Mouse (Mus musculus) spleen, adult 2 months (tissue): ENCODE data around the gene Zkscan3.

ENCODE experiments used
- CTCF ChIP-seq: fragments of 200-500 bp; IDR thresholded peaks from 2 replicates; pipeline ENCODE4 v1.5.1; 2011; ENCODE audit warnings: mild to moderate bottlenecking, inconsistent platforms; ENCODE audit not compliant: insufficient read depth, insufficient read length, insufficient replicate concordance; ENCODE audit errors: extremely low read depth
- POLR2A ChIP-seq: fragments of 200-500 bp; IDR thresholded peaks from 2 replicates; pipeline ENCODE4 v1.6.1; 2011; ENCODE audit warnings: low read depth, low read length, inconsistent platforms

DNA sequence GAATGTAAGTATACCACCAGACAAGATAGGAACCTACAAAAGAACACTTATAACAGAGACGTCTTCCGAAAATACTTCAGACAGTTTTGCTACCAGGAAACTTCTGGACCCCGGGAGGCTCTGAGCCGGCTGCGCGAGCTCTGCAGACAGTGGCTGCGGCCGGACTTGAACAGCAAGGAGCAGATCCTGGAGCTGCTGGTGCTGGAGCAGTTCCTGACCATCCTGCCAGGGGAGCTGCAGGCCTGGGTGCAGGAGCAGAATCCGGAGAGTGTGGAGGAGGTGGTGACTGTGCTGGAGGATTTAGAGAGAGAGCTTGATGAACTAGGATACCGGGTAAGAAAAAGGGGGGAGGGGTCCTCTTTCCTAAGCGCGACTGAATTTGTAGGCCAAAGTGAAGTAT lies 38.8 kb downstream of the Zkscan3 start:
- TF ChIP-seq POLR2A (no peak), CTCF (no peak)
